Mouse (Mus musculus) forebrain, embryonic 13.5 days (tissue): ENCODE measurements at regions not wholly inside any gene's neighbourhood (a gene's known extent, or its start where the extent isn't known, plus 50 kb on each side); places are given as distances from the start of the nearest gene placed in this dataset.
"Not testable (repeated sequence)": the region's sequence is repeated elsewhere in the genome, so short reads cannot be mapped to it uniquely, and the experiment has no call there.

Experiments
- ATAC-seq: fragments of 200-750 bp; cut with Nextera tagmentation; 2 replicates; pipeline ENCODE4 v1.8.0; 2017
- H3K27ac ChIP-seq: fragments of 300-500 bp; sonication (generic); 2 replicates; pipeline ENCODE4 v1.5.1; 2015; ENCODE audit warnings: inconsistent platforms, mild to moderate bottlenecking, moderate library complexity
- H3K27me3 ChIP-seq: fragments of 300-500 bp; sonication (generic); 2 replicates; pipeline ENCODE4 v1.6.1; 2015; ENCODE audit warnings: mild to moderate bottlenecking, inconsistent platforms
- H3K36me3 ChIP-seq: fragments of 300-500 bp; sonication (generic); 2 replicates; pipeline ENCODE4 v1.6.1; 2015; ENCODE audit warnings: mild to moderate bottlenecking, inconsistent platforms; ENCODE audit not compliant: poor library complexity, severe bottlenecking
- H3K4me1 ChIP-seq: fragments of 300-500 bp; sonication (generic); 2 replicates; pipeline ENCODE4 v1.6.1; 2015; ENCODE audit warnings: inconsistent platforms
- H3K4me2 ChIP-seq: fragments of 300-500 bp; sonication (generic); 2 replicates; pipeline ENCODE4 v1.6.1; 2015; ENCODE audit warnings: inconsistent platforms, mild to moderate bottlenecking, moderate library complexity
- H3K4me3 ChIP-seq: fragments of 300-500 bp; sonication (generic); 2 replicates; pipeline ENCODE4 v1.5.1; 2015; ENCODE audit warnings: mild to moderate bottlenecking, inconsistent platforms
- H3K9ac ChIP-seq: fragments of 300-500 bp; sonication (generic); 2 replicates; pipeline ENCODE4 v1.6.1; 2015; ENCODE audit warnings: mild to moderate bottlenecking, inconsistent platforms
- H3K9me3 ChIP-seq: fragments of 300-500 bp; sonication (generic); replicated peaks from 2 replicates; pipeline ENCODE4 v1.6.1; 2016; ENCODE audit warnings: inconsistent platforms
- WGBS: fragments of 180-500 bp; shearing (Covaris S2); methylation state at CpG from one replicate; pipeline ENCODE4 v1.1.7; 2015; 5-methylcytosine and 5-hydroxymethylcytosine counted together

- Histone ChIP-seq H3K9me3 (no peaks in the 10 kb centered on the region), H3K4me1 (peaks cover 39% of the 10 kb centered on the region), H3K9ac (no peak overlapping the region), H3K4me3 (no peak overlapping the region), H3K4me2 (no peak overlapping the region), H3K36me3 (no peaks in the 10 kb centered on the region), H3K27ac (no peak overlapping the region), H3K27me3 (no peaks in the 10 kb centered on the region)
- no peak for ATAC-seq
- 47% methylated on average over 2 of the region's 2 CpGs for WGBS
Observed at GRCm38 (mm10) chr13:97486490-97486889, 245.6 kb downstream of the Enc1 start.

- Histone ChIP-seq H3K4me2 (no peak overlapping the region), H3K27ac (no peak overlapping the region), H3K4me1 (peaks cover 35% of the 10 kb centered on the region), H3K9me3 (no peaks in the 10 kb centered on the region), H3K9ac (no peak overlapping the region), H3K27me3 (no peaks in the 10 kb centered on the region), H3K36me3 (no peaks in the 10 kb centered on the region), H3K4me3 (no peak overlapping the region)
- ATAC-seq, result no peak
- WGBS, result 82% methylated on average over 5 of the region's 5 CpGs
Observed at GRCm38 (mm10) chr13:97485886-97486285, 245.0 kb downstream of the Enc1 start.

GRCm38 (mm10) chr13:97484808-97485545 is 244.1 kb downstream of the Enc1 start:
- ATAC-seq, result no peak
- H3K27ac ChIP-seq, result no peak overlapping the region
- 89% methylated on average over 20 of the region's 20 CpGs for WGBS
- H3K4me3 ChIP-seq, result no peak overlapping the region
- no peaks in the 10 kb centered on the region for H3K27me3 ChIP-seq
- peaks cover 28% of the 10 kb centered on the region for H3K4me1 ChIP-seq
- no peak overlapping the region for H3K9ac ChIP-seq
- no peak overlapping the region for H3K4me2 ChIP-seq
- H3K9me3 ChIP-seq, result no peaks in the 10 kb centered on the region
- H3K36me3 ChIP-seq, result no peaks in the 10 kb centered on the region

GRCm38 (mm10) chr13:97483681-97484080 is 242.8 kb downstream of the Enc1 start:
- 72% methylated on average over 8 of the region's 8 CpGs for WGBS
- no peaks in the 10 kb centered on the region for H3K9me3 ChIP-seq
- ATAC-seq, result no peak

GRCm38 (mm10) chr13:97482439-97482946 is 241.6 kb downstream of the Enc1 start:
- no peak for ATAC-seq
- WGBS, result 94% methylated on average over 3 of the region's 3 CpGs
- Histone ChIP-seq H3K36me3 (no peaks in the 10 kb centered on the region), H3K4me3 (no peak overlapping the region), H3K9ac (no peak overlapping the region), H3K27me3 (no peaks in the 10 kb centered on the region), H3K4me2 (no peak overlapping the region), H3K9me3 (no peaks in the 10 kb centered on the region), H3K4me1 (peaks cover 10% of the 10 kb centered on the region; the same call in 1 of the 2 replicates), H3K27ac (no peak overlapping the region)

More at GRCm38 (mm10) chr13:97483681-97484080, 242.8 kb downstream of the Enc1 start:
- Histone ChIP-seq H3K4me1 (peaks cover 22% of the 10 kb centered on the region), H3K27ac (no peak overlapping the region), H3K36me3 (no peaks in the 10 kb centered on the region), H3K27me3 (no peaks in the 10 kb centered on the region), H3K4me3 (no peak overlapping the region), H3K9ac (no peak overlapping the region), H3K4me2 (no peak overlapping the region)

- no peak overlapping the region for H3K4me2 ChIP-seq
- H3K4me3 ChIP-seq, result no peak overlapping the region
- H3K36me3 ChIP-seq, result no peaks in the 10 kb centered on the region
- no peaks in the 10 kb centered on the region for H3K27me3 ChIP-seq
- peaks cover 3% of the 10 kb centered on the region; the same call in 1 of the 2 replicates for H3K4me1 ChIP-seq
- no peak for ATAC-seq
- H3K27ac ChIP-seq, result no peak overlapping the region
- WGBS, result 82% methylated on average over 2 of the region's 2 CpGs
- no peaks in the 10 kb centered on the region for H3K9me3 ChIP-seq
- H3K9ac ChIP-seq, result no peak overlapping the region
Observed at GRCm38 (mm10) chr13:97481259-97481658, 240.4 kb downstream of the Enc1 start.

- ATAC-seq, result no peak
- H3K4me3 ChIP-seq, result no peak overlapping the region
- H3K9ac ChIP-seq, result no peak overlapping the region
- no peaks in the 10 kb centered on the region for H3K36me3 ChIP-seq
- no peaks in the 10 kb centered on the region for H3K4me1 ChIP-seq
- 94% methylated on average over 10 of the region's 10 CpGs for WGBS
- no peaks in the 10 kb centered on the region for H3K9me3 ChIP-seq
- no peak overlapping the region for H3K27ac ChIP-seq
- H3K4me2 ChIP-seq, result no peak overlapping the region
- H3K27me3 ChIP-seq, result no peaks in the 10 kb centered on the region
Observed at GRCm38 (mm10) chr13:97479066-97479586, 238.2 kb downstream of the Enc1 start.

- Histone ChIP-seq H3K36me3 (no peaks in the 10 kb centered on the region), H3K9me3 (no peaks in the 10 kb centered on the region), H3K4me3 (no peak overlapping the region), H3K4me1 (peaks cover 13% of the 10 kb centered on the region), H3K9ac (no peak overlapping the region), H3K27ac (no peak overlapping the region), H3K27me3 (no peaks in the 10 kb centered on the region), H3K4me2 (no peak overlapping the region)
- ATAC-seq, result no peak
- WGBS, result 87% methylated on average over 3 of the region's 3 CpGs
Observed at GRCm38 (mm10) chr13:97473971-97474365, 233.1 kb downstream of the Enc1 start.

GRCm38 (mm10) chr13:97473256-97473970 is 232.5 kb downstream of the Enc1 start:
- ATAC-seq, result no peak
- Histone ChIP-seq H3K4me1 (peaks cover 14% of the 10 kb centered on the region), H3K4me2 (no peak overlapping the region), H3K9me3 (no peaks in the 10 kb centered on the region), H3K27me3 (no peaks in the 10 kb centered on the region), H3K9ac (no peak overlapping the region), H3K4me3 (no peak overlapping the region), H3K27ac (no peak overlapping the region), H3K36me3 (no peaks in the 10 kb centered on the region)
- WGBS, result 89% methylated on average over 7 of the region's 7 CpGs

GRCm38 (mm10) chr13:97469999-97470398 is 229.1 kb downstream of the Enc1 start:
- Histone ChIP-seq H3K4me3 (no peak overlapping the region), H3K4me2 (no peak overlapping the region), H3K27me3 (no peaks in the 10 kb centered on the region), H3K27ac (no peak overlapping the region), H3K4me1 (peaks cover 14% of the 10 kb centered on the region), H3K36me3 (no peaks in the 10 kb centered on the region), H3K9ac (no peak overlapping the region), H3K9me3 (no peaks in the 10 kb centered on the region)
- 65% methylated on average over 10 of the region's 10 CpGs for WGBS
- ATAC-seq, result no peak

GRCm38 (mm10) chr13:97468874-97469593 is 228.1 kb downstream of the Enc1 start:
- Histone ChIP-seq H3K9me3 (no peaks in the 10 kb centered on the region), H3K27ac (no peak overlapping the region), H3K36me3 (no peaks in the 10 kb centered on the region), H3K27me3 (no peaks in the 10 kb centered on the region), H3K4me2 (no peak overlapping the region), H3K4me1 (peaks cover 14% of the 10 kb centered on the region), H3K4me3 (no peak overlapping the region), H3K9ac (no peak overlapping the region)
- WGBS, result 73% methylated on average over 10 of the region's 10 CpGs
- ATAC-seq, result peak; percentile 58; the same call in 1 of the 2 replicates

- H3K27me3 ChIP-seq, H3K4me3 ChIP-seq, H3K4me2 ChIP-seq, H3K9me3 ChIP-seq, H3K9ac ChIP-seq, ATAC-seq, H3K36me3 ChIP-seq, H3K27ac ChIP-seq: not testable (repeated sequence)
- 83% methylated on average over 1 of the region's 1 CpGs for WGBS
- peaks cover 14% of the 10 kb centered on the region for H3K4me1 ChIP-seq
Observed at GRCm38 (mm10) chr13:97466585-97466984, 225.7 kb downstream of the Enc1 start.
